Mouse (Mus musculus) skeletal muscle tissue, adult 2 months (tissue): Measurements from ENCODE around the gene Vmn2r86.
"Not testable (repeated sequence)": the region's sequence is repeated elsewhere in the genome, so short reads cannot be mapped to it uniquely, and the experiment has no call there.

ENCODE experiments used
- DNase-seq: peaks from one replicate; pipeline ENCODE4 v3.0.0-alpha.2; 2012; ENCODE audit warnings: low read depth, low spot score

Vmn2r86 gene

DNA sequence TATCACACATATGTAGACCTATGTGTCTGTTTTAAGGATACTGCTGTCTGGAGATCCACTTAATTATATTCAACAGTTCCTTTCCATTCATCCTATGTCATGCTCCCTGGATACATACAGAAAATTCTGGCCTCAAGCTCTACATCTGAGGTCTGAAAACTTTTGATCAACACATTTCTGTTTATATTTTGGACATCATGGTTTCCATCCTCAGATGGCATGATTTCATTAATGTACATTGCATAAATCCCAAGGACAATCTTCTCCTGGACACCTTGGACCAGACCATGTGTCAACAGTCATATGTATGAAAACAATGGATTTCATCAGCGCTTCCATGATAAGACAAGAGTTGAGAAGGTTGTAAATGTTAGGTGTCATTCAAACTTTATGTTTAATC lies at the start of gene Vmn2r86:
Vmn2r86 (minus strand) TSS at position 101 of the 400 bp plus-strand sequence.
- not testable (repeated sequence) for DNase-seq

DNA sequence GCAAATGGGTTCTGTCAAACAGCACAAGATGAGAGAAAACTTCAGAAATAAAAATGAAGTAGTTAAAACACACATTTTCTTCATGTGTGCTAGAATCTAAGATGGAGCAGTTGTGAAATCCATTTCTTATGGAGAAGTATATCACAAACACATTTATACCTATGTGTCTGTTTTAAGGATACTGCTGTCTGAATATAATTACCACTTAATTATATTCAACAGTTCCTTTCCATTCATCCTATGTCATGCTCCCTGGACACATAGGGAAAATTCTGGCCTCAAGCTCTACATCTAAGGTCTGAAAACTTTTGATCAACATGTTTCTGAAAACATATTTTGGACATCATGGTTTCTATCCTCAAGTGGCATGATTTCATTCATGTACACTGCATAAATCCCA lies 41.4 kb upstream of the Vmn2r86 start, which contains the start of gene Vmn2r87:
Vmn2r87 (minus strand) TSS at position 101 of the 400 bp plus-strand sequence.
- no peak for DNase-seq

GRCm38 (mm10) chr10:130470311-130470760 lies 14.5 kb upstream of the Vmn2r86 start:
- DNase-seq: no peak

DNA sequence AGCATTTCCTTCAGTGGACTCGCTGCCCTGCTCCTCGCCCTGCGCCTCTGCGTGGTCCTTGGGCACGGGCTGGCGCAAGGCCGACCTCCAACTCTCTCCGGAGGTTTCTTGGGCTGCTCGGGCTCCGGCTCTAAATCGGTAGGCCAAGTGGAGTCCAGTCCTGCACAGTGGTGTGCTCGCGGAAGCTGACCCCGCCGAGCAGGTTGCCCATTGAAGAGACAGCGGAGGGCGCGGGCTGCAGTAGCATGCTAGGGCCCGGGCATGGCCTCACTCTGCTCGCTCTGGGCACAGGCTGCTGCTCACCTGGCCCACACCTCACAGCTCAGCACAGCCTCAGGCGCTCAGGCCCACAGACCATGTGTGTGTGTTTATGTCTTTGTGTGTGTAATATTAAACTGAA lies 11.1 kb downstream of the Vmn2r86 start:
- no peak for DNase-seq

DNA sequence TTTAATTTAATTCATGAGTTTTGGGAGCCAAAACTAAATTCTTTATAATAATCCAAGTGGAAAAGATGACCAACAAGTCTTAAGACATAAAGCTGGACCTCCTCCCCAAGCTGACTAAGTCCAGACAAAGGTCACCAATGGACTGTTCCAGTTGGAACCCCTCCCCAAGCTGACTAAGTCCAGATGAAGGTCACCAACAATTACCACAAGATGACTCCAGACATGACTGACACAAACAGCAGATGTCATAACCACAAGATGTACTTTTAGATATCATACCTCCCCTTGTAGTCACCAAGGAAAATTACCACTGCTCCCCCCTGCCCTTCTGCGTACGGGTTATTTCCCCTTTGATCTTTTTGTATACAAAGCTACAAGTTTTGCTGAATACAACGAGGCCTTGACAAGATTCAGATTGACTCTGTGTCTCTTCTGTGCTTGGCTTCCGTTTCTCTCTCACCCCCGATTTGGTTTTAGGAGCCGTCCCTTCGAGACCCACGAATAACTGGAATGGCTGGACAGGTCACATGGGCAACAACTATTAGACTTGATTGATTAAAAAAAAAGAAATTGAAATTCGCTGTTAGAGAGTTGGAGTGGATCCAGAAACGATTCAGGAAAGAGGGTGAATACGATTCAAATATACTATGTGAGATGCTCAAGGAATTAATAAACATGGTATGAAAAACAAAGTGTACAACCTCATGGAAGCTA lies 21.5 kb downstream of the Vmn2r86 start:
- not testable (repeated sequence) for DNase-seq

GRCm38 (mm10) chr10:130429603-130430002 lies 26.2 kb downstream of the Vmn2r86 start, which contains the start of gene Vmn2r85:
Gene Vmn2r85 (minus strand): TSS chr10:130429703.
- DNase-seq: not testable (repeated sequence)

DNA sequence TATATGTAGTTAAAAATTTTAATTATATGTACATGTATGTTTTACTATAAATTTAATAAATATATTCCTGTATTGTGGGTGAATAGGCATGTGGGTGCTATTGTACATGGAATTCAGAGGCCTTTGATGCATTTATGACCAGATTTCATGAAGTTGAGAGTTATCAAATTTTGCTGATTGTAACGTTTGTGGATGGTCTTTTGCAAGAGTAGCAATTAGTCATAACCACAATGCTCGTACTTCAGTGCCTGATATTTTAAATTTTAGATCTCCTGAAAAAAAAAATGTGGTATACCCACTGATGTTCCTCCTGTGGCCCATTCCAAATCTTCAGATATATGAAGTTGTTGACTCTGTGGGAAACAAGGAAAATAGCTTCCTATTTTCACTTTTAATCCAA lies 33.5 kb downstream of the Vmn2r86 start:
- DNase-seq: not testable (repeated sequence)

DNA sequence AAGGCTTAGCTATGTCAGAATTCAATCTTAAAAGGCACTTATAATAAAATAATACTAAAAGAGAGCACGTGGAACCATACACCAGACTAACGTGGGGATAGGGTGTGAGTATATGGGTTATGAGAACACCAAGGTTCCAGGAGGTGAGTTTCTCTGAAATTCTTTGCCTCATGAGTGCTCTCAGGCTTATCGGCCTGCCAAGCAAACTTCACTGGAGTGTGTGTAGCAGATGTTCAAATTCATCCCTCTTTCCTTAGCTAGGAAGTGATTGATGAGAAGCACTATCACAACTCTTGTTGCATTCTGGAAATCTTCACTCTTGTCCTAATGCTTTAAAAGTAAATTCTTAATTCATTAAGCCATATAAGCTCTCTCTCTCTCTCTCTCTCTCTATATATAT lies 35.4 kb downstream of the Vmn2r86 start:
- no peak for DNase-seq

GRCm38 (mm10) chr10:130419954-130420353 lies 35.9 kb downstream of the Vmn2r86 start:
- DNase-seq: not testable (repeated sequence)

DNA sequence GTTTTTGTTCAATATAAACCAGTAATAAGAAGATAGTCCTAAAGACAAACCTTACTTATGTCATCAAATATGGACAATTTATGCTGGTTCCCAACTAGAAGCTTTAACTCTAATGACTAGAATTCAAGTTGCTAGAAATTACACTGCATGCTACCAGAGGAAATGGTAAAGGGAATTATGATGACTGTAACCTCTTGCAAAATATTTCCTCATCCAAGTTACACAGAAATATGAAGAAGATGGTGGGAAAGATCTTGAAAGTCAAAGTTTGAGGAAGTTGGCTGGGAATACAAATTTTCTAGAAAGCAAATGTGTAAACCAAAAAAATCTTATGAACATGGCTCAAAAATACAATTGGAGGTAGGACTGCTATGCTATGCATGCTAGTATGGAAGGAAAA lies 39.5 kb downstream of the Vmn2r86 start:
- not testable (repeated sequence) for DNase-seq

- not testable (repeated sequence) for DNase-seq
Measured at GRCm38 (mm10) chr10:130412167-130412698, 43.6 kb downstream of the Vmn2r86 start.

DNA sequence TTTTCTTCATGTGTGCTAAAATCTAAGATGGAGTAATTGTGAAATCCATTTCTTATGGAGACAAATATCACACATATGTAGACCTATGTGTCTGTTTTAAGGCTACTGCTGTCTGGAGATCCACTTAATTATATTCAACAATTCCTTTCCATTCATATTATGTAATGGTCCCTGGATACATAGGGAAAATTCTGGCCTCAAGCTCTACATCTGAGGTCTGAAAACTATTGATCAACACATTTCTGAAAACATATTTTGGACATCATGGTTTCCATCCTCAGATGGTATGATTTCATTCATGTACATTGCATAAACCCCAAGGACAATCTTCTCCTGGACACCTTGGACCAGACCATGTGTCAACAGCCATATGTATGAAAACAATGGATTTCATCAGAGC lies 61.6 kb downstream of the Vmn2r86 start, which contains the start of gene Vmn2r84:
Vmn2r84 (minus strand) TSS at position 101 of the 400 bp plus-strand sequence.
- no peak for DNase-seq
